Mouse (Mus musculus) CH12.LX (cell line): ENCODE results near the gene Sod2. TPM values are rescaled to one million over a fixed set of nuclear protein-coding genes. Genes with fewer than 3 reads are reported as not detected.
"Not testable (repeated sequence)": the region's sequence is repeated elsewhere in the genome, so short reads cannot be mapped to it uniquely, and the experiment has no call there.

Experiments used
- DNase-seq: peaks from one replicate; pipeline ENCODE4 v3.0.0-alpha.2; 2013; ENCODE audit errors: extremely low read depth
- H3K27ac ChIP-seq: 2 replicates; pipeline ENCODE4 v1.5.1; 2012; ENCODE audit warnings: low read depth, mild to moderate bottlenecking, control low read depth, moderate library complexity; ENCODE audit not compliant: insufficient read depth
- H3K27me3 ChIP-seq: replicated peaks from 2 replicates; pipeline ENCODE3; 2012; ENCODE audit warnings: inconsistent platforms
- H3K36me3 ChIP-seq, 2 experiments: replicated peaks in 1 of 2; 2 replicates each; pipeline versions ENCODE3 to v1.6.1; 2012; ENCODE audit warnings: inconsistent platforms in 1 of 2, low read length in 1 of 2, mild to moderate bottlenecking in 1 of 2, mixed read lengths in 1 of 2, moderate library complexity in 1 of 2; ENCODE audit not compliant: control insufficient read depth in 1 of 2, insufficient read depth in 1 of 2
- H3K4me1 ChIP-seq, 2 experiments: 2 replicates each; pipeline ENCODE4 v1.6.1; 2012; ENCODE audit warnings: inconsistent platforms in 1 of 2, moderate library complexity in 1 of 2; ENCODE audit not compliant: insufficient read depth in 2 of 2, control insufficient read depth in 1 of 2
- H3K4me2 ChIP-seq: 2 replicates; pipeline ENCODE4 v1.6.1; 2012; ENCODE audit warnings: low read depth, mild to moderate bottlenecking, control low read depth; ENCODE audit not compliant: poor library complexity, insufficient read depth, severe bottlenecking
- H3K4me3 ChIP-seq, 3 experiments: fragments of 150-350 bp in 1 of 3; sonication (generic) in 1 of 3; replicated peaks in 1 of 3; 2 replicates each; pipeline versions ENCODE3 to v1.5.1; 2011 to 2012; ENCODE audit warnings: low read depth in 2 of 3, low read length in 2 of 3, mild to moderate bottlenecking in 2 of 3, moderate library complexity in 2 of 3, control low read depth in 1 of 3, improper control_type of control experiment in 1 of 3, inconsistent platforms in 1 of 3, mixed read lengths in 1 of 3; ENCODE audit not compliant: poor library complexity in 1 of 3
- H3K79me2 ChIP-seq: replicated peaks from 2 replicates; pipeline ENCODE4 v1.6.1; 2012; ENCODE audit warnings: mild to moderate bottlenecking, moderate library complexity; ENCODE audit not compliant: control insufficient read depth, poor library complexity, insufficient read depth, severe bottlenecking; ENCODE audit errors: extremely low read depth
- H3K9ac ChIP-seq: 2 replicates; pipeline ENCODE4 v1.6.1; 2012; ENCODE audit warnings: low read depth, mild to moderate bottlenecking, control low read depth, moderate library complexity; ENCODE audit not compliant: insufficient read depth
- H3K9me3 ChIP-seq: replicated peaks from 2 replicates; pipeline ENCODE3; 2012; ENCODE audit warnings: low read length, inconsistent platforms, mixed read lengths
- BHLHE40 ChIP-seq: IDR thresholded peaks from 2 replicates; pipeline ENCODE4 v1.6.1; 2011; ENCODE audit warnings: mild to moderate bottlenecking, low read depth, low read length, improper control_type of control experiment
- CTCF ChIP-seq, 2 experiments: IDR thresholded peaks in 1 of 2; conservative IDR thresholded peaks in 1 of 2; 2 replicates each; pipeline ENCODE4 v1.5.1; 2011 to 2012; ENCODE audit warnings: low read depth in 2 of 2, low read length in 2 of 2, improper control_type of control experiment in 1 of 2, inconsistent platforms in 1 of 2, mild to moderate bottlenecking in 1 of 2, moderate library complexity in 1 of 2
- EP300 ChIP-seq: IDR thresholded peaks from 2 replicates; pipeline ENCODE4 v1.6.1; 2011; ENCODE audit warnings: low read length, improper control_type of control experiment
- HCFC1 ChIP-seq: IDR thresholded peaks from 2 replicates; pipeline ENCODE4 v1.6.1; 2012; ENCODE audit warnings: low read depth, mild to moderate bottlenecking, inconsistent platforms, low read length, improper control_type of control experiment
- JUN ChIP-seq: IDR thresholded peaks from 2 replicates; pipeline ENCODE4 v1.6.1; 2011; ENCODE audit warnings: low read depth, mild to moderate bottlenecking, low read length, improper control_type of control experiment, moderate library complexity; ENCODE audit not compliant: insufficient read depth
- POLR2AphosphoS2 ChIP-seq: IDR thresholded peaks from 2 replicates; pipeline ENCODE4 v1.6.1; 2011; ENCODE audit warnings: low read depth, low read length, improper control_type of control experiment
- USF1 ChIP-seq: IDR thresholded peaks from 2 replicates; pipeline ENCODE4 v1.6.1; 2014; ENCODE audit warnings: low read depth, mild to moderate bottlenecking, inconsistent platforms, low read length, improper control_type of control experiment
- dilution Hi-C: fragments of 300-500 bp; cut with MboI; formaldehyde crosslinking; loops from 2 replicates; pipeline ENCODE4 v1.14.3; 2020; ENCODE audit warnings: low sequenced_read_pairs; ENCODE audit not compliant: extremely low pct_unique_long_range_greater_than_20kb, extremely low pct_ligation_motif_present
- in situ Hi-C: fragments of 300-500 bp; cut with MboI; formaldehyde crosslinking; loops from 3 replicates; pipeline ENCODE4 v1.14.3; 2019; ENCODE audit warnings: low sequenced_read_pairs, low pct_ligation_motif_present, low pct_unique_long_range_greater_than_20kb, mixed read lengths
- polyA plus RNA-seq: library from polyadenylated mRNA; unstranded; fragments of >175 nt; gene quantifications from 2 replicates; pipeline ENCODE4 v1.2.1, GENCODE M21; 2012; ENCODE audit warnings: low read depth; ENCODE audit not compliant: insufficient read length
- total RNA-seq, 2 experiments: library from RNA; depleted of rRNA; stranded (reverse); fragments of 300-350 nt in 1 of 2; fragments of >200 nt in 1 of 2; gene quantifications; 2 replicates each; pipeline ENCODE4 v1.2.3; 2012 to 2014

Sod2 gene
- total and polyA plus RNA-seq, 3 experiments, result 75.6 to 103 (median 89.2) TPM

DNA sequence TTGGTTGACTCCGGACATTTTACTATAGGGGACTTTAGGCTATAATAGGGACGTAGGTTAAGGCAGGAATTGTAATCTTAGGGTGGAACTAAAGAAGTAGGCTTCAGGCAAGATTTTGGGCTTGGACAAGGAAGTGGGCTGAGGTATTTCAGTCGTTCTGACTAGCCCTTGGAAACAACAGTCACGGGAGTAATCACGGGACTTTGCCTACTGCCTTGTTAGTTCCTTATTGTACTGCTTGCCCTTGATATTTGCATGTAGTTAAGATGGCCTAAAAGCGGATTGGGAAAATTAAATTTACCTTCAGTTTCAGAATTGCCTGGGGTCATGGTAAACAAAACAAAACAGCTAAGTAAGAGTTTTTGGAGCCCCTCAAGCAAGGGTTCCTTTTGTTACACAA is 7.6 kb upstream of the Sod2 start:
- Histone ChIP-seq H3K27me3 (no peaks in the 10 kb centered on the region), H3K79me2 (no peaks in the 10 kb centered on the region), H3K4me2 (no peak overlapping the region), H3K36me3 (no peaks in the 10 kb centered on the region), H3K9me3 (no peaks in the 10 kb centered on the region), H3K9ac (no peak overlapping the region), H3K4me3 (no peak overlapping the region), H3K4me1 (peaks cover 0 to 8% of the 10 kb centered on the region in 2 experiments; a peak in 2 of 4 replicates), H3K27ac (no peak overlapping the region)
- peak; percentile 48 for DNase-seq
- dilution Hi-C loops, result no loop called here
- in situ Hi-C loops, result no loop called here
- TF ChIP-seq POLR2AphosphoS2 (no peak), BHLHE40 (peak; percentile 66; the same call in 1 of the 2 replicates), EP300 (no peak)

DNA sequence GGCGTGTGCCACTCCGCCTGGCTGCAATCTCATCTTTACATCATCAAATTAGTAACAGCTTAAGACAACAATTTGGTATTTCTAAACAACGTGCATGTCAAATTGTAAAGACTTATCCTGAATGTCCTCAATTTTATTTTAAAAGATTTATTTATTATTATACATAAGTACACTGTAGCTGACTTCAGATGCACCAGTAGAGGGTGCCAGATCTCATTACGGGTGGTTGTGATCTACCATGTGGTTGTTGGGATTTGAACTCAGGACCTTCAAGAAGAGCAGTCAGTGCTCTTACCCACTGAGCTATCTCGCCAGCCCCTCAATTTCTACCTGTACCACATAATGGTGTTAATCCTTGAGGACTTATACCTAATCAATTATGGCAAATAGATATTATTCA is 4.4 kb upstream of the Sod2 start:
- H3K4me3 ChIP-seq, DNase-seq, dilution Hi-C loops, H3K4me2 ChIP-seq, H3K9ac ChIP-seq, H3K27me3 ChIP-seq, H3K27ac ChIP-seq, H3K9me3 ChIP-seq, H3K36me3 ChIP-seq, H3K79me2 ChIP-seq, H3K4me1 ChIP-seq: not testable (repeated sequence)
- in situ Hi-C loops, result loop anchor here (10.0 kb wide), 1 partner anchor 117 kb away; no protein-coding TSS in a partner anchor
- peak in 1 of 2 experiments; percentile 19; a peak in 1 of 4 replicates for TF ChIP-seq CTCF (conservative IDR thresholded peaks at IDR 0.05 in 1 of 2, IDR thresholded peaks at IDR 0.05 in 1 of 2; ENCODE audit: low read depth in 2 of 2, low read length in 2 of 2)

DNA sequence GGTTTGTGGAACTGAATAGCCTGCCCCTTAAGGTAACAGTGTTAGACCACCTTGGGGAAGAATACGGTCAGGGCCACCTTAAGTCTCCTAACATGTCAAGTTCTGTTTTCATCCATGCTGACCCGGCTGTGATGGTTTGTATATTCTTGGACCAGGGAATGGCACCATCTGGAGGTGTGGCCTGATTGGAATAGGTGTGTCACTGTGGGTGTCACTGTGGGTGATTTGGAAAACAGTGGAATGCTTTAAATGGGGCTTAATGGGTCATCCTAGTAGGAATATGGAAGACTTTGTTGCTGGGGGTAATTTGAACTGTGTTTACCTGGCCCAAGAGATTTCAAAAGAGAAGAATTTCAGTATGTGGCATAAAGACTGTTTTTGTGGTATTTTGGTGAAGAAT is 2.2 kb upstream of the Sod2 start:
- H3K4me2 ChIP-seq, H3K36me3 ChIP-seq, dilution Hi-C loops, H3K4me1 ChIP-seq, H3K79me2 ChIP-seq, H3K9me3 ChIP-seq, H3K27me3 ChIP-seq, H3K9ac ChIP-seq, DNase-seq, H3K4me3 ChIP-seq, H3K27ac ChIP-seq: not testable (repeated sequence)
- in situ Hi-C loops, result loop anchor here (10.0 kb wide), 1 partner anchor 120 kb away; no protein-coding TSS in a partner anchor

DNA sequence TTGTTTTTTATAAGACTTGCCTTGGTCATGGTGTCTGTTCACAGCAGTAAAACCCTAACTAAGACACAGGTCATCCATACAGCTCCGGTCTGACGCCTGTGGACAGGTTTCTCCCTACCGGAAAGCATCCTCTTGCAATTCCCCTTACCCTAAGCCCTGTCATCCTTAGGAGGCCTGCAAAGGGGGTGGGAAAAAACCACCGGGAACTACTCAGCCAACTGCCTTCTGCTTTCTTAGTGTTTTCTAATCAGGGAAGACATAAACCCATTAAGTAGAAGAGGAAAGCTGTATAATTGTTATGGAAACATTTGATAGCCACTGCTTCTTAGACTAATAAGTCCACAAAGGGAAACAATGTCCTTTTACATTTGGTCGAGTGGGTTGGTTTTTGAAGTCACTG is 338 bp downstream of the Sod2 start:
- no peak overlapping the region for H3K27ac ChIP-seq
- in situ Hi-C loops, result loop anchor here (10.0 kb wide), 1 partner anchor 122 kb away; no protein-coding TSS in a partner anchor

More for the DNA sequence above, 338 bp downstream of the Sod2 start:
- H3K4me3 ChIP-seq, result no peak overlapping the region
- H3K79me2 ChIP-seq, result no peaks in the 10 kb centered on the region; the same call in 1 of the 2 replicates
- H3K9ac ChIP-seq, result no peak overlapping the region
- no peaks in the 10 kb centered on the region for H3K9me3 ChIP-seq
- H3K4me1 ChIP-seq, result peaks cover 0 to 10% of the 10 kb centered on the region in 2 experiments; a peak in 2 of 4 replicates
- dilution Hi-C loops, result no loop called here
- peaks cover 3 to 10% of the 10 kb centered on the region in 2 experiments for H3K36me3 ChIP-seq
- no peaks in the 10 kb centered on the region for H3K27me3 ChIP-seq
- TF ChIP-seq USF1 (no peak), JUN (no peak), HCFC1 (no peak)
- H3K4me2 ChIP-seq, result no peak overlapping the region
- no peak for DNase-seq
